Mouse (Mus musculus) ovary, postnatal 10 days (tissue): ENCODE results near the gene Rpl12.

Experiments used
- DNase-seq: peaks from one replicate; pipeline ENCODE4 v3.0.0; 2022; ENCODE audit warnings: low spot score

The Rpl12 gene

GRCm38 (mm10) chr2:32961192-32961995 is at the start of gene Rpl12, which contains the start of gene Lrsam1:
Gene Rpl12, plus strand, starts transcription at chr2:32961559.
Gene Lrsam1, minus strand, starts transcription at chr2:32961614.
- DNase-seq = peak; percentile 93

- DNase-seq = no peak
Observed at GRCm38 (mm10) chr2:32911639-32912182, 49.6 kb upstream of the Rpl12 start.

DNA sequence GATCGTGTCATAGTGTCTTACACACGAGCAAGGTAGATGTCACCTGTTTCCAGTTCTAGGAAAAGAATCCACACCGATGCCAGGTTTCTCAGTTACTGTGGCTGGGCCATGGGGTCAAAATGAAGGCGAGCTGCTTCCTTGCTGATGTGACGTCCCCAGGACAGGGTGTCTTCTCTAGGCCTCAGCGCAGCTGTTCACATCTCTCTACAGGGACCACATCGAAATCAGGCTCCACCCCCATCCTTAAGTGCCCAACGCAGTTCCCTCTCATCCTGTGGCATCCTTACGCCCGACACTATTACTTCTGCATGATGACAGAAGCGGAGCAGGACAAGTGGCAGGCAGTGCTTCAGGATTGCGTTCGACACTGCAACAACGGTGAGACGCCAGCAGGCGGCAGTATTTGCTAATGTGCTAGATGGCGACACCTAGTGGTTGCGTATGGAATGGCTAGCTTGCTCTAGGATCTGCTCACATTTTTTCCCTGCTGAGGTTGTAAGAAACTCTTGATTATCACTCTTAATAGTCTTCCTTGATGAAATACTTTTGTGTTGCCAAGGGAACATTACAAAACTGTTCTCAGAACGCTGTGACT is 49.1 kb upstream of the Rpl12 start:
- peak; percentile 57 for DNase-seq

DNA sequence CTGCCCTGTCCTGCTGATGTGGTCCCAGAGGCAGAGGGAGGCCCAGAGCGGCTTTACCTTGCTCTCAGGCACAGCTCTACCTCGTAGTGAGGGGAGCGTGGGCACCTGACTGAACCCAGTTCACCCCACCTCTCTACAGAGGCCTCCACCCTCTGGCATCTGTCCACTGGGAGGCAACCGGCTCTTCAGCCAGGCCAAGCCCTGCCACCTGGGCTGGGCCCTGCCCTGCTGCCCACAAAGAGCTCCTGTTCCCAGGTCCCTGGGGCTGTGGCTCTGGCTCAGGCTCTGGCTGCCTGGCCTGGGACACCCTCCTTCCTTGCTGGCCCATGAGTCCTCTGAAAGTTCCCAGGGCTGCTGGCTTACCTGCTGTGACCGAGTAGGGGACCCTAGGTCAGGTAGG is 47.0 kb upstream of the Rpl12 start:
- DNase-seq = no peak

DNA sequence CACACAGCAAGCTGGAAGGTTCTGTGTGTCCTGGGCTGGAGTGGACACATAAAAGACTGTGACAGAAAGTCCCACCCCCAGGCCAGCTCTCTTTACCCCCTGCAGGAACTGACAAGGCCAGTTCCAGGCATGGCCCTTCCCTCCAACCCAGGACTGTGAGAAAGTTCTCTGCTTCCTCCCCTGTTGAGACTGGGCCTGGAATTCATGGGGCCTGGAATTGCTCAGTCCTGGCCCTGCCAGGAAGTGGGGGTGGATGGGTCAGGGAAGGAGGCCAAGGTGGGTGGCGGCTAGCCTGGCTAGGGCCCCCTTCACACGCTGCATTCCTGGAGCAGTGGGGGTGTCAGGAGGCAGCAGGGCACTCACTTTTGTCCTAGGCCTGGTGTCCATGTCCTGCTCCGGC is 46.5 kb upstream of the Rpl12 start:
- DNase-seq = peak; percentile 53

- no peak for DNase-seq
Observed at GRCm38 (mm10) chr2:32917526-32917925, 43.8 kb upstream of the Rpl12 start.

DNA sequence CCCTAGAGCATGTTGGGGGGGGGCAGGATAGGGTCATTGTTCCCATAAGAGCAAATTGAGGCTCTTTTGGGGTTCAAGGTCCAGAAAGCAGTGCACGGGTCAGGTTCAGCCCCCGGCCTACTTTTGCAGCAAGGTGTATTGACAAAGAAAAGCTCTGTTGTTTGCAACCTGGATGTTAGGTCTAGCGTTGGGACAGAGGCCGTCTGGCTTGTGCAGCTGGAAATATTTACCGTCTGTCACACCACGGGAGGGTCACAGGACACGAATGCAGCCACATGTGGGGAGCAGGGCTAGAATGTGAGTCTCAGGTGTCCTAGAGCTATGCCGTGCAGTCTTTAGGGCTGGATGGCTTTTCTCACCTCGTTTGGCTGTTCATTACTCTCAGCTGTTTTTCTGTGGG is 43.0 kb upstream of the Rpl12 start:
- DNase-seq = no peak

DNA sequence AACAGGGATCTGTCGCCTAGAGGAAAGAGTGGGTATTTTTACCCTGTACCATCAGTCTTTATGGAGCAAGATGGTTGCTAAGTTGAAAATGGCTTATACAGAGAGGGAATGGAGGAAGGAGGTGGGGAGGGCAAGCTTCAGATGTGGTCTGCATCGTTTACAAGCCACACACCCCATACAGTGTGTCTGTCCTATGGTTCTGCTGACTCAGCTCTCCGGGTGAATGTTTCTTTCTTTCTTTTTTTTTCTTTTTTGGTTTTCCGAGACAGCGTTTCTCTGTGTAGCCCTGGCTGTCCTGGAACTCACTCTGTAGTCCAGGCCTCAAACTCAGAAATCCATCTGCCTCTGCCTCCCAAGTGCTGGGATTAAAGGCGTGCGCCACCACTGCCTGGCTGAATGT is 40.1 kb upstream of the Rpl12 start:
- no peak for DNase-seq

- no peak for DNase-seq
Observed at GRCm38 (mm10) chr2:32921801-32922380, 39.5 kb upstream of the Rpl12 start.

DNA sequence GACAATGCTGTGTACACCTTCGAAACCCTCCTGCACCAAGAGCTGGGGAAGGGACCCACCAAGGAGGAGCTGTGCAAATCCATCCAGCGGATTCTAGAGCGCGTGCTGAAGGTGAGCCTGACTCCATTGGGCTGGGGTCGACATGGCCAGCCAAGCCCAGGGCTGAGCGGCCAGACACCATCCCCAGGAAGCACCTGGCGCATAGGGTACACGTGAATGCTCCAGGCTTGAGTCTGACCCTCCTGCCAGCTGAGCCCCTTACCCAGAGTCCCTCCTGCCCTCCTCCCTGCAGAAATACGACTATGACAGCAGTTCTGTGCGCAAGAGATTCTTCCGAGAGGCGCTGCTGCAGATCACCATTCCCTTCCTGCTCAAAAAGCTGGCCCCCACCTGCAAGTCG is 38.8 kb upstream of the Rpl12 start:
- no peak for DNase-seq

- no peak for DNase-seq
Observed at GRCm38 (mm10) chr2:32923551-32924250, 37.7 kb upstream of the Rpl12 start.

DNA sequence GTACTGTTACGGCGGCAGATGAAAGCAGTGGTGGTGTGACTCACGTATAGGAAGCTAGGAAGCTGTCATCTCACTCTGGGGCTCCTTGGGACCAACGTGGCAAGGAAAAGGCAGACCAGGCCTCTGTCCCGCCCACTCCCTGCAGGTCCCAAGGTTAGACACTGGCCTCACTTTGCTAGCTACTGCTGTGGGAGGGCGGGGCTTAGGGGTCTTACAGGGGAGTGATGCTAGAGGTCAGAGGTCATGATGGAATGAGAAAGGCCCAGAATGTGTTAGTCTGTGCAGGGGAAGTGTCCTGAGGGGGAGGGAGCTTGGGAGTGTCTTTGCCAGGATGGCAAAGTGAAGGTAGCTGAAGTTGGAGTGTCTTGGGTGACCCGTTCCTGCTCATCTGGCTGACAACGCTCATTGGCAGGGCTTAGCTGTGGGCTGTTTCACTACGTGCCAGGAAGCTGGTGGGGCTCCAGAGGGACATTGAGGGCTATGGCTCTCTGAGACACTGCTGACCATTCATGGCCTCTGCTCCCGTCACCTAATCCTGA is 37.0 kb upstream of the Rpl12 start:
- DNase-seq = no peak

DNA sequence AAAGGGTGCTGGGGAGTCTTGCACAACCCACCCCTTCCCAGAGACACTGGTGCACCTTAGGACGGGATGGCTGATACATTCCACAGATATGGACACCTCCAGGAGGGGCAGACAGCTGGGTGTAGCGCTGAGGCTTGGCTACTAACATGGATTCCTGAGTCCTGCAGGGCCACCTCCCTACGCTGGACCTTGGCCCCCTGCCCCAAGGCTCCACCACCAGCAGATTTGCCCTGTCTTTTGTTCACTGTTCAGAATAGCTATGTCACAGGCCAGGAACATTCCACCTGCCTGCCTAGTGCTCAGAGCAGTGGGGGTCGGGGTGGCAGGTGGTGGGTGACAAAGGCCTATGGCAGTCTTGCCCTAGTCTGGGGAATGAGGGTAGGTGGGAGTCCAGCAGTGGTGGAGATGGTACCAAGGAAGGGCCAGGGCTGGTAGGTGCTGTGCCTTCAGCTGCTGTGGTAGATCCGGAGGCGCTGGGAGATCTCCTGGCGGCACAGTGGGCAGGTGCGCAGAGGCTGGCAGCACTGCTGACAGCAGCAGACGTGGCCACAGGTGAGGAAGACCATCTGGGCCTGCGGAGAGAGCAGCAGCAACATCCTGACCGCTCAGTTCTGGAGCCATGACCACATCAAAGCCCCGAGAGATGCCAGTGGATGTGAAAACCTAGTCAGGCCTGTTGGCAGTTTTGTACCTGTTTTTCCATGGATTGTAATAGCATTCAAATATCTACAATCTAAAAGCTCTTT is 34.9 kb upstream of the Rpl12 start:
- DNase-seq = no peak

GRCm38 (mm10) chr2:32927624-32928234 is 33.6 kb upstream of the Rpl12 start:
- no peak for DNase-seq

GRCm38 (mm10) chr2:32928235-32928946 is 33.0 kb upstream of the Rpl12 start:
- no peak for DNase-seq

DNA sequence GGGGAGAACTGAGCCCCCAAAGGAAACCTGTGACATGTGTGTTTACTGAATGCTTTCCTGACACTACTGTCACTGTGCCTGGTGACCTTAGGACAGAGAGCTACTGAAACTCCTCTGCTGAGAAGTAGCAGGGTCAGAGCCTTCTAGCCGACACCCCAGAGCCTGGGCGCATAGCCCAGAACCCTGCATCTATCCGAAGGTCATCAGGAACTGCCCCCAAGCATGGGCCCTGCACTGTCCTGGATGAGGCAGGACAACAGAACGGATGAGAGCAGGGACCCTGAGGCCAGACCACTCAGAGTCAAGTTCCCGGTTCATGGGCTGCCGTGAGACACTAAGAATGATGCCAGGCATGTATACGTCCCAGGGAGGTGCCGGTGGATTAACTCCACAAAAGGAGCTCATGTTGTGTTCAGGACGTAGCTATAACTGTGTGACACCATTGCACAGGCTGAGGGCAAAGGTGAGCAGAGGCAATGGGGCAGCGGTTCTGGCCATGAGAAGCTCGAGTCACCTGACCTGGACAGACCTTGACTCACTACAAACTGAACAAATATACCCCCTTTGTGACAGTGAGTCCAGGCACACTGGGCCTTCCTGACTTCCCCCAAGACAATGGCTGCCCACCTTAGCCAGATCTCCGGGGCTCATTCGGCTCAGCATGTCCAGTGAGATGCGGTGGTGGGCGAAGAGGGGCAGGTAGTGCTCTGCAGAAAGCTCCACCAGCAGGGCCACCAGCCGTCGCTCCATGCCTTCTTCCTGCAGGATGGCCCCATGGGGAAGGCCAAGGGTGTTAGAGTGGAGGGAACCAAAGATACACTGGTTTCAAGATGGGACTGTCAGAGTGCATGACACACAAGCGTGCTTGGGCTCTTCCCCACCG is 32.2 kb upstream of the Rpl12 start:
- no peak for DNase-seq

DNA sequence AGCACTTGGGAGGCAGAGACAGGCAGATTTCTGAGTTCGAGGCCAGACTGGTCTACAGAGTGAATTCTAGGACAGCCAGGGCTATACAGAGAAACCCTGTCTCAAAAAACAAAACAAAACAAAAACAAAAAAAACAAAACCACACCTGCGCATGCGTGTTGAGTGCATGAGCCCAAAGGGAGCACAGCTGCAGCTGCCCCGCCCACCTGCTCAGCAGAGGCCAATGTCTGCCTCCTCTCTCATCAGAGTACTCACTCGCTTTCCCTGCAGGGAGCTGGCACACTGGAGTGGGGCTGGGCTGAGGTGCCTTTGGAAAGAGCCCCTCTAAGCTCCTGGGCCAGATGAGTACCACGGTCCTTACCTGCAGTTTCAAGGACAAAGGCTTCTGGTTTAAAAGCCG is 29.6 kb upstream of the Rpl12 start:
- no peak for DNase-seq

DNA sequence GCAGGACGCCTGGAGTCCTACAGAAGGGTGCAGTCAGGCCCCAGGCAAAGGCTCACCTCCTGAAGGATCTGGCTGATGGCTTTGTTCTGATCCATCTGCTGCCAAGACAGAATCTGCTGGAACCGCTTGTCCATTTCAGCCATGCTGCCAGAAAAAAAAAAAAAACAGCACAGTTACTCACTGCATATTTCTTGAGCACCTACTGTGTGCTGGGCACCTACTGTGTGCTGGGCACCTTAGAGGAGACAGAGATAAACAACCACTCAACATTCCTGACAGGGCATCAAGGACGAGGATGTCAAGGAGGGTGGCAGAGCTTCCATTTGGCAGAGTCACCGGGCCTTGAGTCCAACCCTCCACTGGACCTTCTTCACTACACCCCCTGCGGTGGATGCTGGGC is 22.6 kb upstream of the Rpl12 start:
- DNase-seq = no peak

GRCm38 (mm10) chr2:32939418-32939817 is 21.9 kb upstream of the Rpl12 start:
- no peak for DNase-seq
